In genomic region chr6:148500251-148501179, GRCm38 (mm10) we compare ENCODE assay signal across 11 mouse cellular contexts. TPM values are rescaled to one million over a fixed set of nuclear protein-coding genes. Genes with fewer than 3 reads are reported as not detected.
DNase-seq lines count a peak whose midpoint lies in the region; ATAC-seq and TF ChIP-seq lines count a peak whose summit lies in the region.
"Had no signal": no experiment of that assay in that cellular context is flagged by ENCODE, and none has a peak within 500 bp of the region (broad histone marks: within the 10 kb centered on the region; RNA-seq: fewer than 3 reads in every experiment).

No protein-coding gene starts in this region.

- peaks cover 12% of the 10 kb centered on the region; the same call in 1 of the 2 replicates for H3K4me1 ChIP-seq in forebrain, postnatal 0 days (ENCODE audit: insufficient read depth)
- peaks cover 11% of the 10 kb centered on the region for H3K4me1 ChIP-seq in forebrain, embryonic 13.5 days
- H3K4me1 ChIP-seq in stomach, embryonic 16.5 days (ENCODE audit: control insufficient read depth, insufficient read depth, low read length), result peaks cover 7% of the 10 kb centered on the region; the same call in 1 of the 2 replicates
- H3K4me1 ChIP-seq in midbrain, embryonic 14.5 days (ENCODE audit: control insufficient read depth, insufficient read depth, low read length), result no peaks in the 10 kb centered on the region

- no peak overlapping the region for H3K9ac ChIP-seq in forebrain, postnatal 0 days
- no peak overlapping the region for H3K9ac ChIP-seq in forebrain, embryonic 13.5 days
- no peak overlapping the region for H3K9ac ChIP-seq in stomach, embryonic 16.5 days (ENCODE audit: low read length)
- no peak overlapping the region for H3K9ac ChIP-seq in midbrain, embryonic 14.5 days (replicated peaks; ENCODE audit: low read length)

- no peak overlapping the region for H3K4me2 ChIP-seq in forebrain, postnatal 0 days (ENCODE audit: low read depth)
- no peak overlapping the region for H3K4me2 ChIP-seq in forebrain, embryonic 13.5 days
- no peak overlapping the region for H3K4me2 ChIP-seq in stomach, embryonic 16.5 days (ENCODE audit: low read depth, low read length)
- H3K4me2 ChIP-seq in midbrain, embryonic 14.5 days (ENCODE audit: low read length), result no peak overlapping the region

- no peaks in the 10 kb centered on the region for H3K9me3 ChIP-seq in forebrain, postnatal 0 days (ENCODE audit: low read length)
- no peaks in the 10 kb centered on the region for H3K9me3 ChIP-seq in forebrain, embryonic 13.5 days (replicated peaks)
- no peaks in the 10 kb centered on the region for H3K9me3 ChIP-seq in stomach, embryonic 16.5 days (replicated peaks; ENCODE audit: control insufficient read depth, low read length)
- H3K9me3 ChIP-seq in midbrain, embryonic 14.5 days (ENCODE audit: control insufficient read depth, low read length), result no peaks in the 10 kb centered on the region

- intact Hi-C loops in heart, postnatal 10 days (cut with DNase I), result no loop called here

- peak; percentile 32; the same call in 1 of the 2 replicates for ATAC-seq in forebrain, postnatal 0 days
- no peak for ATAC-seq in forebrain, embryonic 13.5 days
- peak; percentile 69; the same call in 1 of the 2 replicates for ATAC-seq in stomach, embryonic 16.5 days (ENCODE audit: insufficient read depth, low FRiP score)
- no peak for ATAC-seq in midbrain, embryonic 14.5 days (ENCODE audit: low FRiP score, low TSS enrichment)
- ATAC-seq: activated CD4-positive, CD25-positive, alpha-beta regulatory T cell, adult 4 months had no signal

- H3K27me3 ChIP-seq in forebrain, postnatal 0 days (ENCODE audit: insufficient read depth, low read length), result no peaks in the 10 kb centered on the region
- no peaks in the 10 kb centered on the region for H3K27me3 ChIP-seq in forebrain, embryonic 13.5 days
- H3K27me3 ChIP-seq in stomach, embryonic 16.5 days (ENCODE audit: control insufficient read depth, insufficient read depth, low read length), result no peaks in the 10 kb centered on the region
- H3K27me3 ChIP-seq in midbrain, embryonic 14.5 days (ENCODE audit: control insufficient read depth, insufficient read depth, low read length), result no peaks in the 10 kb centered on the region

- no peak overlapping the region for H3K27ac ChIP-seq in forebrain, postnatal 0 days (ENCODE audit: low read depth, low read length)
- no peak overlapping the region for H3K27ac ChIP-seq in forebrain, embryonic 13.5 days
- peak overlapping the region; percentile 36; the same call in 1 of the 2 replicates for H3K27ac ChIP-seq in layer of hippocampus, adult 2 months
- H3K27ac ChIP-seq in stomach, embryonic 16.5 days (ENCODE audit: low read length), result no peak overlapping the region
- H3K27ac ChIP-seq in midbrain, embryonic 14.5 days (replicated peaks; ENCODE audit: low read depth, low read length), result no peak overlapping the region

- no peak for TF ChIP-seq CTCF in forebrain, postnatal 0 days (IDR thresholded peaks at IDR 0.05; ENCODE audit: low read depth)
- no peak for TF ChIP-seq CTCF in layer of hippocampus, adult 2 months (conservative IDR thresholded peaks at IDR 0.05)

- no peak overlapping the region for H3K4me3 ChIP-seq in forebrain, postnatal 0 days (ENCODE audit: low read depth, low read length)
- no peak overlapping the region for H3K4me3 ChIP-seq in forebrain, embryonic 13.5 days
- H3K4me3 ChIP-seq in layer of hippocampus, adult 2 months, result no peak overlapping the region
- no peak overlapping the region for H3K4me3 ChIP-seq in stomach, embryonic 16.5 days (replicated peaks; ENCODE audit: low read length)
- H3K4me3 ChIP-seq in midbrain, embryonic 14.5 days (replicated peaks; ENCODE audit: low read depth, low read length), result no peak overlapping the region

- WGBS in forebrain, postnatal 0 days, result 59% methylated on average over 9 of the region's 9 CpGs
- 76% methylated on average over 9 of the region's 9 CpGs for WGBS in forebrain, embryonic 13.5 days
- WGBS in stomach, embryonic 16.5 days, result 29% methylated on average over 9 of the region's 9 CpGs
- WGBS in midbrain, embryonic 14.5 days, result 80% methylated on average over 9 of the region's 9 CpGs

- H3K36me3 ChIP-seq in forebrain, postnatal 0 days (ENCODE audit: insufficient read depth), result no peaks in the 10 kb centered on the region
- no peaks in the 10 kb centered on the region for H3K36me3 ChIP-seq in forebrain, embryonic 13.5 days (ENCODE audit: poor library complexity, severe bottlenecking)
- H3K36me3 ChIP-seq in stomach, embryonic 16.5 days (ENCODE audit: control insufficient read depth, insufficient read depth, low read length), result no peaks in the 10 kb centered on the region
- no peaks in the 10 kb centered on the region for H3K36me3 ChIP-seq in midbrain, embryonic 14.5 days (ENCODE audit: control insufficient read depth, insufficient read depth, low read length)

- DNase-seq in forebrain, postnatal 0 days, result no peak
- DNase-seq in layer of hippocampus, adult 2 months (ENCODE audit: low spot score in 2 of 2), result peak in 1 of 2 experiments; percentile 15
- no peak for DNase-seq in layer of hippocampus, postnatal 25 days (ENCODE audit: extremely low spot score in 1 of 2, low spot score in 1 of 2)
- DNase-seq in heart, postnatal 10 days, result peak; percentile 5
- DNase-seq in spleen, adult 12 weeks (ENCODE audit: low spot score), result no peak
- no peak for DNase-seq in midbrain, embryonic 14.5 days
- DNase-seq: gastrocnemius, postnatal 14 days; kidney, postnatal 36 days had no signal

RNA-seq across cellular contexts. Expression of gene Tmtc1, which starts 56.3 kb away (rescaled TPM):
- total RNA-seq in forebrain, postnatal 0 days (2014; rRNA removed), result 18.9 and 20.5 TPM in 2 replicates
- 1.3 and 1.7 TPM in 2 replicates for polyA plus RNA-seq in forebrain, postnatal 0 days (2015; fragmentation: Nextera tagmentation; extraction: Ambion mirVana)
- polyA plus RNA-seq in forebrain, embryonic 13.5 days (2015; fragmentation: Nextera tagmentation; extraction: Ambion mirVana), result 0.87 and 1.1 TPM in 2 replicates
- total RNA-seq in layer of hippocampus, adult 2 months (2021), result 10 to 100 TPM; 39.8 to 42.0 TPM
- total RNA-seq in layer of hippocampus, postnatal 25 days (2021), result 10 to 100 TPM; 32.5 to 33.4 TPM
- 10 to 100 TPM; 22.5 to 29.0 TPM for total RNA-seq in heart, postnatal 10 days (2021)
- polyA plus RNA-seq in stomach, embryonic 16.5 days (2015; fragmentation: Nextera tagmentation; extraction: Ambion mirVana), result 1.6 TPM in 2 replicates
- 2.4 and 3.1 TPM in 2 replicates for polyA plus RNA-seq in midbrain, embryonic 14.5 days (2014; fragmentation: Nextera tagmentation; extraction: Ambion mirVana)

Comparison
In these comparisons a context has a peak if more than half of its experiments do, and no peak if none do; other contexts are left out.
1. ATAC-seq: peak in forebrain, postnatal 0 days (single experiment) and stomach, embryonic 16.5 days (single experiment); none in forebrain, embryonic 13.5 days (single experiment) and midbrain, embryonic 14.5 days (single experiment).
2. DNase-seq: peak in heart, postnatal 10 days (2 of 2); none in forebrain, postnatal 0 days (single experiment), layer of hippocampus, postnatal 25 days (0 of 2), spleen, adult 12 weeks (single experiment) and midbrain, embryonic 14.5 days (single experiment).